Mouse (Mus musculus) lung, adult 2 months (tissue): ENCODE results near the gene Tymp. TPM values are rescaled to one million over a fixed set of nuclear protein-coding genes. Genes with fewer than 3 reads are reported as not detected.

Experiments used
- DNase-seq: peaks from one replicate; pipeline ENCODE4 v3.0.0; 2022
- H3K4me1 ChIP-seq: fragments of 200-500 bp; 2 replicates; pipeline ENCODE4 v1.6.1; 2011; ENCODE audit warnings: low read length; ENCODE audit not compliant: control insufficient read depth, insufficient read depth
- H3K4me3 ChIP-seq: fragments of 200-500 bp; replicated peaks from 2 replicates; pipeline ENCODE3; 2011; ENCODE audit warnings: low read depth, mild to moderate bottlenecking, control low read depth, low read length; ENCODE audit errors: extremely low read depth
- CTCF ChIP-seq: fragments of 200-500 bp; IDR thresholded peaks from 2 replicates; pipeline ENCODE4 v1.5.1; 2011; ENCODE audit warnings: mild to moderate bottlenecking, low read length, control low read depth; ENCODE audit not compliant: insufficient read depth
- POLR2A ChIP-seq: fragments of 200-500 bp; IDR thresholded peaks from 2 replicates; pipeline ENCODE4 v1.6.1; 2011; ENCODE audit warnings: low read depth, mild to moderate bottlenecking, control low read depth, low read length, borderline replicate concordance; ENCODE audit errors: extremely low read depth
- WGBS: fragments of 180-500 bp; shearing (Covaris S2); methylation state at CpG from one replicate; pipeline ENCODE4 v1.1.7; 2018; 5-methylcytosine and 5-hydroxymethylcytosine counted together
- polyA plus RNA-seq: library from polyadenylated mRNA; depleted of rRNA; stranded (reverse); fragments of >200 nt; gene quantifications from 2 replicates; pipeline ENCODE4 v1.2.3, GENCODE M21; 2012

The Tymp gene
- polyA plus RNA-seq, 1 experiment = 14.4 TPM

GRCm38 (mm10) chr15:89398146-89398545, 21.3 kb upstream of the Tymp start:
- no peak for TF ChIP-seq CTCF
- no peak for TF ChIP-seq POLR2A
- Histone ChIP-seq H3K4me1 (no peaks in the 10 kb centered on the region), H3K4me3 (no peak overlapping the region)
- no peak for DNase-seq
- 86% methylated on average over 2 of the region's 2 CpGs for WGBS

GRCm38 (mm10) chr15:89396883-89397282, 20.0 kb upstream of the Tymp start:
- 85% methylated on average over 4 of the region's 4 CpGs for WGBS
- TF ChIP-seq CTCF = no peak
- TF ChIP-seq POLR2A = no peak
- Histone ChIP-seq H3K4me1 (no peaks in the 10 kb centered on the region), H3K4me3 (no peak overlapping the region)
- no peak for DNase-seq

- Histone ChIP-seq H3K4me1 (no peaks in the 10 kb centered on the region), H3K4me3 (no peak overlapping the region)
- whole genome bisulfite sequencing = 88% methylated on average over 10 of the region's 10 CpGs
- TF ChIP-seq CTCF (no peak), POLR2A (no peak)
- DNase-seq = no peak
Measured at GRCm38 (mm10) chr15:89390081-89390480, 13.2 kb upstream of the Tymp start.

GRCm38 (mm10) chr15:89387127-89387526, 10.3 kb upstream of the Tymp start:
- WGBS = 33% methylated on average over 12 of the region's 12 CpGs
- DNase-seq = no peak
- H3K4me1 ChIP-seq = no peaks in the 10 kb centered on the region
- H3K4me3 ChIP-seq = no peak overlapping the region
- TF ChIP-seq POLR2A (no peak), CTCF (no peak)

GRCm38 (mm10) chr15:89384617-89385016, 7.8 kb upstream of the Tymp start, which contains the start of gene Klhdc7b:
Klhdc7b (plus strand) TSS chr15:89384917.
- TF ChIP-seq CTCF (no peak), POLR2A (no peak)
- no peaks in the 10 kb centered on the region for H3K4me1 ChIP-seq
- 84% methylated on average over 7 of the region's 7 CpGs for WGBS
- no peak for DNase-seq
- no peak within 1 kb of the TSS for H3K4me3 ChIP-seq

- 19% methylated on average over 10 of the region's 10 CpGs for WGBS
- TF ChIP-seq CTCF = no peak
- TF ChIP-seq POLR2A = no peak
- no peak overlapping the region for H3K4me3 ChIP-seq
- DNase-seq = no peak
- H3K4me1 ChIP-seq = no peaks in the 10 kb centered on the region
Measured at GRCm38 (mm10) chr15:89379429-89379828, 2.6 kb upstream of the Tymp start.

GRCm38 (mm10) chr15:89378831-89379401, 2.1 kb upstream of the Tymp start, which contains the start of gene Odf3b:
Odf3b (minus strand) TSS chr15:89379282.
- WGBS = 2% methylated on average over 33 of the region's 33 CpGs
- peak; percentile 44 for DNase-seq
- no peak for TF ChIP-seq CTCF
- TF ChIP-seq POLR2A = no peak; the same call in 1 of the 2 replicates
- peaks cover 2% of the 10 kb centered on the region; the same call in 1 of the 2 replicates for H3K4me1 ChIP-seq
- peak within 1 kb of the TSS; percentile 45 for H3K4me3 ChIP-seq

- TF ChIP-seq POLR2A (peak; percentile 11; the same call in 1 of the 2 replicates), CTCF (no peak)
- peaks cover 2% of the 10 kb centered on the region; the same call in 1 of the 2 replicates for H3K4me1 ChIP-seq
- no peak for DNase-seq
- 20% methylated on average over 46 of the region's 46 CpGs for WGBS
- H3K4me3 ChIP-seq = peak overlapping the region; percentile 45
Measured at GRCm38 (mm10) chr15:89377938-89378828, 1.3 kb upstream of the Tymp start.

GRCm38 (mm10) chr15:89377362-89377761, 523 bp upstream of the Tymp start:
- Histone ChIP-seq H3K4me1 (peaks cover 7% of the 10 kb centered on the region), H3K4me3 (no peak overlapping the region)
- DNase-seq = no peak
- 16% methylated on average over 18 of the region's 18 CpGs for WGBS
- TF ChIP-seq CTCF = no peak
